Comparison of ENCODE assay signal across 9 mouse cellular contexts in genomic region chr17:46554977-46555672, GRCm38 (mm10). TPM values are rescaled to one million over a fixed set of nuclear protein-coding genes. Genes with fewer than 3 reads are reported as not detected.
DNase-seq lines count a peak whose midpoint lies in the region; ATAC-seq and TF ChIP-seq lines count a peak whose summit lies in the region.
"Had no signal": no experiment of that assay in that cellular context is flagged by ENCODE, and none has a peak within 500 bp of the region (broad histone marks: within the 10 kb centered on the region; RNA-seq: fewer than 3 reads in every experiment).

No protein-coding gene starts in this region.

- TF ChIP-seq EP300 in liver, postnatal 0 days (IDR thresholded peaks at IDR 0.05; ENCODE audit: low read depth) = no peak

- peak overlapping the region; percentile 71 for H3K27ac ChIP-seq in forebrain, embryonic 11.5 days (ENCODE audit: low read depth, low read length)
- H3K27ac ChIP-seq in liver, postnatal 0 days (ENCODE audit: low read depth) = peak overlapping the region; percentile 87

- no peaks in the 10 kb centered on the region for H3K9me3 ChIP-seq in forebrain, embryonic 11.5 days (ENCODE audit: control insufficient read depth, low read length)
- no peaks in the 10 kb centered on the region for H3K9me3 ChIP-seq in liver, postnatal 0 days (ENCODE audit: low read length)

- no peaks in the 10 kb centered on the region; the same call in 1 of the 2 replicates for H3K36me3 ChIP-seq in forebrain, embryonic 11.5 days (ENCODE audit: control insufficient read depth, insufficient read depth, low read length)
- H3K36me3 ChIP-seq in liver, postnatal 0 days (replicated peaks; ENCODE audit: insufficient read depth, low read length) = peaks cover 23% of the 10 kb centered on the region

- no peaks in the 10 kb centered on the region for H3K27me3 ChIP-seq in forebrain, embryonic 11.5 days (ENCODE audit: control insufficient read depth, insufficient read depth, low read length)
- H3K27me3 ChIP-seq in liver, postnatal 0 days (ENCODE audit: insufficient read depth, low read length) = no peaks in the 10 kb centered on the region

- intact Hi-C loops in left cerebral cortex, postnatal 14 days (cut with DNase I) = loop anchor here (5.0 kb wide), 2 partner anchors 42 to 72 kb away; partner anchors contain the start of gene Ptk7

- WGBS in forebrain, embryonic 11.5 days = under 1% methylated on average over 75 of the region's 75 CpGs
- under 1% methylated on average over 64 of the region's 75 CpGs for WGBS in liver, postnatal 0 days (ENCODE audit: insufficient replicate concordance)

- peak overlapping the region; percentile 97 for H3K4me3 ChIP-seq in forebrain, embryonic 11.5 days (ENCODE audit: low read depth, low read length)
- H3K4me3 ChIP-seq in liver, postnatal 0 days (ENCODE audit: low read depth, low read length) = peak overlapping the region; percentile 97

- H3K4me2 ChIP-seq in forebrain, embryonic 11.5 days (ENCODE audit: low read depth, low read length, severe bottlenecking) = peak overlapping the region; percentile 90
- peak overlapping the region; percentile 98 for H3K4me2 ChIP-seq in liver, postnatal 0 days (ENCODE audit: low read depth, low read length)

- TF ChIP-seq CTCF in liver, postnatal 0 days (IDR thresholded peaks at IDR 0.05; ENCODE audit: low read depth) = no peak

- ATAC-seq in forebrain, embryonic 11.5 days (replicated peaks; ENCODE audit: low FRiP score) = peak; percentile 4; the same call in 1 of the 2 replicates
- peak; percentile 10; the same call in 1 of the 2 replicates for ATAC-seq in liver, postnatal 0 days
- ATAC-seq in granulocyte monocyte progenitor cell, adult 5-6 weeks (replicated peaks; ENCODE audit: poor library complexity, severe bottlenecking) = no peak

- peak overlapping the region; percentile 91 for H3K9ac ChIP-seq in forebrain, embryonic 11.5 days (ENCODE audit: low read length)
- H3K9ac ChIP-seq in liver, postnatal 0 days (replicated peaks) = peak overlapping the region; percentile 99

- peaks cover 24% of the 10 kb centered on the region for H3K4me1 ChIP-seq in forebrain, embryonic 11.5 days (replicated peaks; ENCODE audit: control insufficient read depth, insufficient read depth, low read length)
- H3K4me1 ChIP-seq in liver, postnatal 0 days (ENCODE audit: insufficient read depth) = peaks cover 27% of the 10 kb centered on the region

- DNase-seq in left cerebral cortex, adult 18-20 months (ENCODE audit: low spot score in 2 of 2) = peak; percentile 40 to 42
- DNase-seq in left cerebral cortex, postnatal 14 days (ENCODE audit: low spot score in 2 of 2) = no peak
- peak; percentile 46 to 63 for DNase-seq in adrenal gland, postnatal 36 days
- peak; percentile 84 for DNase-seq in forebrain, embryonic 11.5 days (ENCODE audit: low spot score)
- peak; percentile 62 for DNase-seq in induced T-regulatory cell, adult 2 months (ENCODE audit: low read depth)
- peak; percentile 63 for DNase-seq in liver, postnatal 0 days
- DNase-seq in ovary, postnatal 14 days (ENCODE audit: low spot score) = peak; percentile 48

RNA-seq across cellular contexts. Expression of gene Srf, which starts 0.8 kb away (rescaled TPM):
- 10 to 100 TPM; 70.4 to 77.9 TPM for total RNA-seq in left cerebral cortex, adult 18-20 months (2021)
- total RNA-seq in left cerebral cortex, postnatal 14 days (2021) = 10 to 100 TPM; 52.0 to 65.9 TPM
- total RNA-seq in adrenal gland, postnatal 36 days (2021) = 10 to 100 TPM; 43.1 to 46.5 TPM
- 5.0 and 5.2 TPM in 2 replicates for polyA plus RNA-seq in forebrain, embryonic 11.5 days (2014; fragmentation: Nextera tagmentation; extraction: Ambion mirVana)
- polyA plus RNA-seq in liver, postnatal 0 days (2015; fragmentation: Nextera tagmentation; extraction: Ambion mirVana) = 1.3 and 1.9 TPM in 2 replicates
- total RNA-seq in granulocyte monocyte progenitor cell, adult 5-6 weeks (2014; fragmentation: Nextera tagmentation) = 27.4 and 42.7 TPM in 2 replicates
- 29.6 and 47.7 TPM in 2 replicates for total RNA-seq in granulocyte monocyte progenitor cell, adult 5-6 weeks (2017)

RNA-seq across cellular contexts. Expression of gene Cul9, which starts 8.9 kb away (rescaled TPM):
- total RNA-seq in left cerebral cortex, adult 18-20 months (2021) = 10 to 100 TPM; 61.0 to 64.5 TPM
- total RNA-seq in left cerebral cortex, postnatal 14 days (2021) = 10 to 100 TPM; 49.3 to 50.8 TPM
- total RNA-seq in adrenal gland, postnatal 36 days (2021) = 10 to 100 TPM; 21.5 to 25.5 TPM
- 3.4 and 4.0 TPM in 2 replicates for polyA plus RNA-seq in forebrain, embryonic 11.5 days (2014; fragmentation: Nextera tagmentation; extraction: Ambion mirVana)
- 1.0 and 1.3 TPM in 2 replicates for polyA plus RNA-seq in liver, postnatal 0 days (2015; fragmentation: Nextera tagmentation; extraction: Ambion mirVana)
- total RNA-seq in granulocyte monocyte progenitor cell, adult 5-6 weeks (2014; fragmentation: Nextera tagmentation) = 14.2 and 34.8 TPM in 2 replicates
- 7.5 and 8.9 TPM in 2 replicates for total RNA-seq in granulocyte monocyte progenitor cell, adult 5-6 weeks (2017)

RNA-seq across cellular contexts. Expression of gene Dnph1, which starts 58.6 kb away (rescaled TPM):
- 1 to 10 TPM; 2.8 TPM for total RNA-seq in left cerebral cortex, adult 18-20 months (2021)
- 1 to 10 TPM; 5.2 to 5.3 TPM for total RNA-seq in left cerebral cortex, postnatal 14 days (2021)
- 1 to 10 TPM; 4.2 to 6.9 TPM for total RNA-seq in adrenal gland, postnatal 36 days (2021)
- 87.6 and 89.0 TPM in 2 replicates for polyA plus RNA-seq in forebrain, embryonic 11.5 days (2014; fragmentation: Nextera tagmentation; extraction: Ambion mirVana)
- polyA plus RNA-seq in liver, postnatal 0 days (2015; fragmentation: Nextera tagmentation; extraction: Ambion mirVana) = 7.4 and 8.6 TPM in 2 replicates
- 33.1 and 50.1 TPM in 2 replicates for total RNA-seq in granulocyte monocyte progenitor cell, adult 5-6 weeks (2014; fragmentation: Nextera tagmentation)
- total RNA-seq in granulocyte monocyte progenitor cell, adult 5-6 weeks (2017) = 18.8 and 25.8 TPM in 2 replicates
- total RNA-seq: neutrophil, adult 5-6 weeks had no signal

Comparison
In these comparisons a context has a peak if more than half of its experiments do, and no peak if none do; other contexts are left out.
1. DNase-seq: peak in left cerebral cortex, adult 18-20 months (2 of 2), adrenal gland, postnatal 36 days (2 of 2), forebrain, embryonic 11.5 days (single experiment), induced T-regulatory cell, adult 2 months (single experiment), liver, postnatal 0 days (single experiment) and ovary, postnatal 14 days (single experiment); none in left cerebral cortex, postnatal 14 days (0 of 2).